Mouse (Mus musculus) T-cell, adult 2 months (primary cell): ENCODE results near the gene Sgta.
A peak's percentile ranks its signal among the peaks of the same experiment; 100 is the strongest.

Source experiments
- DNase-seq: peaks from one replicate; pipeline ENCODE4 v3.0.0; 2022; ENCODE audit warnings: low spot score

The Sgta gene

DNA sequence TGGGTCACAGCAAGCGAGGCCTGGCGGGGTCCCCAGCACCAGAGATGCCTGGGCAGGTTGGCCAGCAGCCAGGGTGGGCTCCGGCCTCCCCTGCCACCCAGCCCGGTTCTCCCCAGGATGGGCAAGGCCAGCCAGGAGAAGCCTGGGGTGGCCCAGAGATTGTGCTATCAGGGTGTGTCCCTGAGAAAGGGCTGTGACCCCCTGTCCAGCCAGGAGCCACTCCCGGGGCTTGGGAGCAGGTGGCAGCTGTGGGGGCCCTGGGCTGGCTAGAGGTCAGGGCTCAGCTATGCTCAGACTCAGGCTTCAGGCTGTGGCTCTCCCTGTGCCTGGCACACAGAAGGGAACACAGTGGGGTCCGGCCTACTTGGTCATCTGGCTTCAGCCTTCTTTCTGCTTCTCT, 40.3 kb downstream of the Sgta start:
- DNase-seq = no peak

- no peak for DNase-seq
Measured at GRCm38 (mm10) chr10:81018326-81018725, 41.7 kb downstream of the Sgta start.

DNA sequence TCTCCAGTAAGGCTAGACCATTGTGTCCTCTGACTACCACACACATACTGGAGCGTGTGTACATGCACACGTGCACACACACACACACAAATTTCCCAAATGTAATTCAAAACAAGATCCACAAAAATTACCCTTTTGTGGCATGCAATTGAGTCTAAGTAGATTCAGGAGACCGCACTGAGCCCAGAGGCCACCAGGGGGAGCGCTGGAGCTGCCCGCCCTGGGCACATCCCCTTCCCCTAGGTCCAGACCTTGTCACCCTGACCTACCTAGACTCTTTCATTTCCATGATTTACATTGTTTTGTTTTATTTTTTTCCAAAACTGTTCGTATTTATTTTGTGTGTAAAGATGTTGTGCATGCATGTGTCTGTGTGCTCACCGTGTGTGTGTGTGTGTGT, 43.3 kb downstream of the Sgta start:
- DNase-seq = peak; percentile 68

DNA sequence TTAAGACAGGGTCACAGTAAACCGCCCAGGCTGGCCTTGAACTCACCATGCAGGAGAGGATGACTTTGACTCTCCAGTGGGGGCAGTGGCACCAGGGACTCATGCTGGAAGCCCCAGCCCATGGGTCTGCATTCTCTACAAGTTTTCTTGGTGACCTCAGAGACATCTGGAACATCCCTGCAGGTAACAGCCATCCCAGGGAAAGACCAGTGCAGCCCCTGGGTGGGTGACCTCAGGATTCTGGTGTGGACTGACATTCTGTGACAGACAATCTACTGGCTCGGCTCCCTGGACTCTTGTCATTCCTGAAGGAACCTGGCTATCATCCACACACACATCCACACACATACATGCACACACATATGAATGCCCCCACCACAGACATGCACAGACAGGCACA, 44.3 kb downstream of the Sgta start:
- DNase-seq = no peak

- DNase-seq = peak; percentile 91
Measured at GRCm38 (mm10) chr10:81014393-81015384, 45.3 kb downstream of the Sgta start, which contains the start of gene Gng7. Gng7 (minus strand) TSS chr10:81014945.

GRCm38 (mm10) chr10:81010851-81011250, 49.1 kb downstream of the Sgta start:
- DNase-seq = no peak

DNA sequence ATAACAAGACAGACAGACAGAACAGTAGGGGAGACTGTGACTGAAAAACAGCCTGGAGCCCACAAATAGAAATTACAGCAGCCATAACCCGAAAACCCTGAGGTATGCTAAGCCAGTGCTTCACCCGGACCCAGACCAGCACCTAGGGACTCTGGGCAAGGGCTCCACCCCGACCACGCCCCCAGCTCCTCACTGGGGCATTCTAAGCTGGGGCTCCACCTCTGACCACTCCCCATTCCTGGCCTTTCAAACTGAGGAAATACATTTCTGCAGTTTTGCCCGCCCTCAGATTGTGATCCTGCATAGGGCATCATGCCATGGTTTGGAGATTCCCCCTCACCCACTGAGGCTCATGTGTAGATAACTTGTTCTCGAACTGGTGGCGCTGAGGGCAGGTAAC, 52.7 kb downstream of the Sgta start:
- no peak for DNase-seq

DNA sequence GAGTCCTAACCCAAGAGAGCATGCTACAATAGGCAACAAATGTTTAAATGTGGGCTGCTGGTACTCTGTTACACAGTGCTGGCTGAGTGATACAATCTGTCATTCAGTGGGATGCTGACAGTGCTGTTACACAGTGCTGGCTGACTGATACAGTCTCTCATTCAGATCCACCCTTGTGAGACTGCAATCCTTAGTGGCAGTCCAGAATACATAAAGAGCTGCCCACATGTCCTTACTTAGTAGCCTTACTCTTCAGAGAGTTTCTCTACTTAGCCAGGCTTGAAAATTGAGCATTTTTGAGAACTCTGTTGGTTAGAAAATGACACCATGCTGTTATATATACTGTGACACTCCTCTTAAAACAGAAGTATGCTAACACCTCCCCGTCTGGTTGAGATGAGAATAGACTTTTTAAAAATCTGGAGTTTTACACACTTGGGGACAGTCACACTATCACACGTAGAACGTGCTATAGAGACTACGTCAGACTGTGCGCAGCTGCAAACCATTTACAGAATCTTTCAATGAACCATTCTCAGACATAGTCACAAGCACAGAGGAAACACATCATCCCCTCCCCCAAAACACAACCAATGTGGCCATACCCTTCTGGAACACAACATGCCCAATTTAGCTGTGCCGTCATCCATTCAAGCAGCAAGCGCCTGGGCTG, 53.8 kb downstream of the Sgta start:
- no peak for DNase-seq

GRCm38 (mm10) chr10:81001161-81001560, 58.8 kb downstream of the Sgta start:
- DNase-seq = no peak

DNA sequence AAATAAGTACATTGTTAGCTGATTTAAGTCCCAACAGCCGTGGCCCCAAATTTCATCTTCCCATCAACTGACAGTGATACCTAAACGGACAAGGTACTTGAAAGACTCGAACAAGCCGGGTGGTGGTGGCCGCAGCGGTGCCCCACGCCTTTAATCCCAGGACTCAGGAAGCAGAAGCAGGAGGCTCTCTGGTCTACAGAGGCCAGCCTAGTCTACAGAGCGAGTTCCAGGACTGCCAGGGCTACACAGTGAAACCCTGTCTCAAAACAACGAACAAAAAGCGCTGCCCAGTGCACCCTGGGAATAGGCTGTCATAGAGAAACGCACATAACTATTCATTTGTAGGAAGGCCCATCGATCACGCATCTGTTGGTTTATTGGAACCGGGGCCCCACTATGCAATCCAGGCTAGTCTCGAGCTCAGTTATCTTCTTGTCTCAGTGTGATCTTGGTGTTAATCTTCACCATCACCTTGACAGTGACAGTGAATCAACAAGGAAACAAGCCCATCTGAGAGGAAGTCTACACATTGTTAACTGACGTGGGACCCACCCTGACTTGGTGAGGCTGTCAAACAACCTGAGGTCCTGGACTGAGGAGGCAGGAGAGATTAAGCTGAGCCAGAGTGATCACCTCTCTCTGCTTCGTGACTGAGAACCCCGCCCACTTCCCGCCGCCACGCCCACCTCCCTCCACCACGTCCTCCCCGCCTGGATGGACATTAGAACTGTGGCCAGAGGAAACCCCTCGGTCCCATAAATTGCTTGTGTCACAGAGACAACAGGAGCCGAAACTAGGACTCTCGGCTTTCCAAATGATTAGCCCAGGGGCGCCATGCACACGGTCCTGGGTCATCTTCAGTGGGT, 59.6 kb downstream of the Sgta start:
- no peak for DNase-seq

- DNase-seq = peak; percentile 87
Measured at GRCm38 (mm10) chr10:80999362-81000196, 60.4 kb downstream of the Sgta start.

DNA sequence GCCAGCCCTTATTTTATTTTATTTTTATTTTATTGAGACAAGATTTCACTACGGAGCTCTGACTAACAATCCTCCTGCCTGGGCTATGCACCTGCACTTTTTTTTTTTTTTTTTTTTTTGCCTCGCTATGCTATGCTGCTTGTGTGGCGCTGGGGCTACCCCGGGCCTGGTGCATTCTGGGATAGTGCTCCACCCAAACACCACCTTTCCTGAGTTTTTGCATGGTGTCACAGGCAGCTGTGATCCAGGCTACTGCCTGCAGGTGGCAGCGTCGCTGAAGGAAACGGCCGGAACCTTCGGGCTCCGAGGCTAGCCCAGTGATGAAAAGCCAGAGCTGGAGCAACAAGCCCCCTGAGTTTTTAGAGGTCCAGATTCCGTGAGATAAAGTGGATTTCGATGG, 61.2 kb downstream of the Sgta start:
- DNase-seq = peak; percentile 40

GRCm38 (mm10) chr10:80998021-80998420, 62.0 kb downstream of the Sgta start:
- no peak for DNase-seq

GRCm38 (mm10) chr10:80997332-80997731, 62.6 kb downstream of the Sgta start:
- DNase-seq = no peak

DNA sequence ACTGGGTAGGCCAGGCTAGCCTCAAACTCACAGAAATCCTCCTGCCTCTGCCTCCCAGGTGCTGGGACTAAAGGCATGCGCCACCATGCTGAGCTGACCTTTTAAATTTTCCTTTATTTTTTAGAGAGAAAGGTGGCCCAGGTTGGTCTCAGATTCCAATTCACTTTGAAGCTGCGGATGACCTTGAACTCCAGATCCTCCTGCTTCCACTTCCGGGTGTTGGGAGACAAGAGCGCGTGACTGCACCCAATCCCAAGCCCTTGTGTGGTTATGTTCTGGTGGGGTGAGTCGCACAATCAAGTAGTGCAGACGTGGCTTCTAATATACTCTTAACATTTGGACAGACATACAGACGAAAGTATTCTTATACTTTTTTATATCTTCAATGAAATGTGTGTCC, 63.5 kb downstream of the Sgta start:
- DNase-seq = no peak

- peak; percentile 74 for DNase-seq
Measured at GRCm38 (mm10) chr10:80995091-80995632, 64.8 kb downstream of the Sgta start.

DNA sequence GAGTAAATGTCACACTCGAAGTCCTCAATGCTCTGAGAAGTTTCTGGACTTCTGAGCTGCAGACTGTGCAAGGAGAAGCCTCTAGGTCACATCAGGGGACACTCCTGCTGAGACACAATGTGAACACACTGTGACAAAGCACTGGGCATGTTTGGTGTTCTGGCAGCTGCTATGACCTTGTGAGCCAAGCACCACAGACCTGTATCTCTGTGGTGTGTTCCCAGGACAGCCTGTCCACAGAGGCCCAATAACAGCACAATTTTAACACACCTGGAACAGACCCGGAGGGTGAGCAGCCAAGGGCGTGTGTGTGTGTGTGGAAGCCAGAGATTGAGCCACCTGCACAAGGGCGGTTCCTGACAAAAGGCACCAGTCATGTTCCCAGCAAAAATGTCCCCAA, 65.4 kb downstream of the Sgta start:
- no peak for DNase-seq
